Mouse (Mus musculus) heart, adult 2 months (tissue): ENCODE measurements around the gene Ace3.

Experiments
- CTCF ChIP-seq: fragments of 200-600 bp; IDR thresholded peaks from 2 replicates; pipeline ENCODE4 v1.8.1; 2022; ENCODE audit warnings: antibody characterized with exemption, mild to moderate bottlenecking, moderate library complexity
- EP300 ChIP-seq: fragments of 200-500 bp; IDR thresholded peaks from 2 replicates; pipeline ENCODE4 v1.6.1; 2011; ENCODE audit warnings: low read depth, low read length, control low read depth; ENCODE audit not compliant: insufficient read depth

GRCm38 (mm10) chr11:105958566-105958965 is 35.9 kb upstream of the Ace3 start:
- TF ChIP-seq CTCF: no peak
- TF ChIP-seq EP300: no peak
